Mouse (Mus musculus) heart, adult 2 months (tissue): ENCODE data around the gene Rtn1. TPM values are rescaled to one million over a fixed set of nuclear protein-coding genes. Genes with fewer than 3 reads are reported as not detected.

Source experiments
- DNase-seq, 2 experiments: peaks; one replicate each; pipeline ENCODE4 v3.0.0; 2021
- H3K27ac ChIP-seq: fragments of 200-600 bp; 2 replicates; pipeline ENCODE4 v1.8.1; 2022
- H3K27me3 ChIP-seq: fragments of 200-500 bp; 2 replicates; pipeline ENCODE4 v1.6.1; 2012; ENCODE audit warnings: mild to moderate bottlenecking, low read length, inconsistent platforms, mixed read lengths; ENCODE audit not compliant: control insufficient read depth, insufficient read depth
- H3K36me3 ChIP-seq: fragments of 200-500 bp; 2 replicates; pipeline ENCODE4 v1.6.1; 2012; ENCODE audit warnings: low read length, inconsistent platforms; ENCODE audit not compliant: control insufficient read depth, insufficient read depth
- H3K4me1 ChIP-seq: fragments of 200-500 bp; 2 replicates; pipeline ENCODE4 v1.6.1; 2011; ENCODE audit warnings: low read length; ENCODE audit not compliant: control insufficient read depth, insufficient read depth
- H3K4me3 ChIP-seq: fragments of 200-600 bp; 2 replicates; pipeline ENCODE4 v1.8.1; 2022
- H3K79me2 ChIP-seq: fragments of 200-500 bp; replicated peaks from 2 replicates; pipeline ENCODE4 v1.6.1; 2012; ENCODE audit warnings: mild to moderate bottlenecking, inconsistent platforms, low read length, moderate library complexity, mixed read lengths; ENCODE audit not compliant: control insufficient read depth, insufficient read depth
- H3K9ac ChIP-seq: fragments of 200-500 bp; 2 replicates; pipeline ENCODE4 v1.6.1; 2012; ENCODE audit warnings: low read depth, mild to moderate bottlenecking, control low read depth, inconsistent platforms, low read length, mixed read lengths
- CTCF ChIP-seq: fragments of 200-600 bp; IDR thresholded peaks from 2 replicates; pipeline ENCODE4 v1.8.1; 2022; ENCODE audit warnings: antibody characterized with exemption, mild to moderate bottlenecking, moderate library complexity
- EP300 ChIP-seq: fragments of 200-500 bp; IDR thresholded peaks from 2 replicates; pipeline ENCODE4 v1.6.1; 2011; ENCODE audit warnings: low read depth, low read length, control low read depth; ENCODE audit not compliant: insufficient read depth
- POLR2A ChIP-seq: fragments of 200-500 bp; IDR thresholded peaks from 2 replicates; pipeline ENCODE4 v1.6.1; 2011; ENCODE audit warnings: mild to moderate bottlenecking, low read depth, low read length, control low read depth; ENCODE audit not compliant: insufficient read depth
- WGBS: fragments of 180-500 bp; shearing (Covaris S2); methylation state at CpG from one replicate; pipeline ENCODE4 v1.1.7; 2018; 5-methylcytosine and 5-hydroxymethylcytosine counted together
- intact Hi-C: fragments of 180-260 bp; cut with DNase I; formaldehyde crosslinking; loops from one replicate; pipeline ENCODE4 v1.15.1; 2025
- polyA plus RNA-seq: library from polyadenylated mRNA; depleted of rRNA; stranded (reverse); fragments of >200 nt; gene quantifications from 2 replicates; pipeline ENCODE4 v1.2.3, GENCODE M21; 2012
- total RNA-seq, 2 experiments: library from RNA; stranded (reverse); gene quantifications; 2 replicates each; pipeline ENCODE4 v1.2.3; 2021

The Rtn1 gene
- total and polyA plus RNA-seq, 3 experiments = 2.9 to 3.8 (median 3.5) TPM

DNA sequence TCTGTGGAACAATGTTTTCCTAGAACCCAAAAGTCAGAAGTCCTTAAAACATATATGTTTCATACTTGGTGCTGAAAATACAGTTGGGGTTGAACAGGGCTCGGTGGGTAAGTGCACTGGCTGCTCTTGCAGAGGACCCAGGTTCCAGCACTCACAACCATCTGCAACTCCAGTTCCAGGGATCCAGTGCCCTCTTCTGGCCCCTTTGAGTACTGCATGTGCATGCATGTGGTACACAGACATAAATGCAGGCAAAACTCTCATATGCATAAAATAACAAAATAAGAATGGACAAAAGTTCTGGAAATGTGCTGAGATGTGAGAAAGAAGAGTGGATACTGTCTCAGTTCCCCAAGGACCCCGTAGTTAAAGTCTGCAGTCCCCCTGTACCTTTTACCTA lies 141.2 kb downstream of the Rtn1 start:
- TF ChIP-seq EP300 (no peak), POLR2A (no peak), CTCF (peak; percentile 57)
- DNase-seq = no peak
- Histone ChIP-seq H3K27me3 (no peaks in the 10 kb centered on the region), H3K79me2 (no peaks in the 10 kb centered on the region), H3K4me1 (no peaks in the 10 kb centered on the region), H3K9ac (no peak overlapping the region), H3K4me3 (no peak overlapping the region), H3K36me3 (no peaks in the 10 kb centered on the region), H3K27ac (no peak overlapping the region)
- intact Hi-C loops = no loop called here
- 82% methylated on average over 2 of the region's 2 CpGs for WGBS

GRCm38 (mm10) chr12:72265261-72266228 lies 143.3 kb downstream of the Rtn1 start:
- Histone ChIP-seq H3K4me1 (no peaks in the 10 kb centered on the region), H3K36me3 (no peaks in the 10 kb centered on the region), H3K4me3 (no peak overlapping the region), H3K27me3 (no peaks in the 10 kb centered on the region), H3K9ac (no peak overlapping the region), H3K79me2 (no peaks in the 10 kb centered on the region), H3K27ac (no peak overlapping the region)
- TF ChIP-seq CTCF (no peak), EP300 (no peak), POLR2A (no peak)
- 96% methylated on average over 3 of the region's 3 CpGs for whole genome bisulfite sequencing
- intact Hi-C loops = no loop called here
- DNase-seq = no peak

- no peak for TF ChIP-seq CTCF
- no peak for TF ChIP-seq EP300
- TF ChIP-seq POLR2A = no peak
- H3K4me3 ChIP-seq = no peak overlapping the region
- intact Hi-C loops = no loop called here
- no peaks in the 10 kb centered on the region for H3K36me3 ChIP-seq
- no peak overlapping the region for H3K27ac ChIP-seq
- no peaks in the 10 kb centered on the region for H3K79me2 ChIP-seq
- WGBS = 49% methylated on average over 12 of the region's 12 CpGs
- no peaks in the 10 kb centered on the region for H3K4me1 ChIP-seq
- no peaks in the 10 kb centered on the region for H3K27me3 ChIP-seq
- H3K9ac ChIP-seq = no peak overlapping the region
- no peak for DNase-seq
Measured at GRCm38 (mm10) chr12:72263213-72264103, 145.4 kb downstream of the Rtn1 start.

GRCm38 (mm10) chr12:72257000-72257399 lies 151.9 kb downstream of the Rtn1 start:
- Histone ChIP-seq H3K27ac (no peak overlapping the region), H3K4me1 (no peaks in the 10 kb centered on the region), H3K36me3 (no peaks in the 10 kb centered on the region), H3K9ac (no peak overlapping the region), H3K27me3 (no peaks in the 10 kb centered on the region), H3K4me3 (no peak overlapping the region), H3K79me2 (no peaks in the 10 kb centered on the region)
- DNase-seq = no peak
- 55% methylated on average over 6 of the region's 6 CpGs for WGBS
- intact Hi-C loops = no loop called here
- no peak for TF ChIP-seq POLR2A
- no peak for TF ChIP-seq EP300
- no peak for TF ChIP-seq CTCF

- no peak overlapping the region for H3K9ac ChIP-seq
- no peak for DNase-seq
- H3K27ac ChIP-seq = no peak overlapping the region
- H3K27me3 ChIP-seq = no peaks in the 10 kb centered on the region
- no peaks in the 10 kb centered on the region for H3K79me2 ChIP-seq
- intact Hi-C loops = no loop called here
- TF ChIP-seq CTCF (no peak), POLR2A (no peak), EP300 (no peak)
- H3K36me3 ChIP-seq = no peaks in the 10 kb centered on the region
- 78% methylated on average over 3 of the region's 3 CpGs for WGBS
- H3K4me3 ChIP-seq = no peak overlapping the region
- no peaks in the 10 kb centered on the region for H3K4me1 ChIP-seq
Measured at GRCm38 (mm10) chr12:72253040-72253439, 155.8 kb downstream of the Rtn1 start.
